Mouse (Mus musculus): ENCODE results near the gene Zic1.

- TF ChIP-seq CTCF (IDR thresholded peaks at IDR 0.05; ENCODE audit: insufficient read depth, low read length) (no peak), POLR2A (IDR thresholded peaks at IDR 0.05; ENCODE audit: borderline replicate concordance, extremely low read depth, low read depth, low read length) (no peak)
These were observed 9.1 kb upstream of the Zic1 start for GRCm38 (mm10) chr9:91374665-91375064.
